Mouse (Mus musculus): ENCODE results near the gene 2310022A10Rik.

Gene 2310022A10Rik

DNA sequence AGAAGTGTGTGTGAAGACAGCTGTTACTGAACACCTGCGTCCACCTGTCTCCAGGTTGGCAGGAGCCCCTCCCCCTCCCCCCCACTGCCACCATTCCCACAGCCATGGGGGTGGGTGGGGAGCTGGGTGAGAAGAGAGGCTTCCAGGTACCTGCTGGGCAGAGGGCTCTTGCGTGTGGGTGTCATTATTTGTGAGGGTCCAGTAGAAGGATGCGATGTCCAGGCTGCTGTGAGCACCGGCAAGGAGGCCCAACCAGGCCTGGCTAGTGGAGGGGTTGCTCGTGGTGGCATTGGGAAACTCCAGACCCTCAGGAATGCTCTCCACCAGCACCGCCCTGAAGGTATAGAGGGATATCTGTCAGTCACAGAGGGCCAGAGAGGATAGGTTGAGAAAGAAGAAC lies 12.1 kb upstream of the 2310022A10Rik start:
- DNase-seq (ENCODE audit: low spot score in 2 of 2), result no peak

DNA sequence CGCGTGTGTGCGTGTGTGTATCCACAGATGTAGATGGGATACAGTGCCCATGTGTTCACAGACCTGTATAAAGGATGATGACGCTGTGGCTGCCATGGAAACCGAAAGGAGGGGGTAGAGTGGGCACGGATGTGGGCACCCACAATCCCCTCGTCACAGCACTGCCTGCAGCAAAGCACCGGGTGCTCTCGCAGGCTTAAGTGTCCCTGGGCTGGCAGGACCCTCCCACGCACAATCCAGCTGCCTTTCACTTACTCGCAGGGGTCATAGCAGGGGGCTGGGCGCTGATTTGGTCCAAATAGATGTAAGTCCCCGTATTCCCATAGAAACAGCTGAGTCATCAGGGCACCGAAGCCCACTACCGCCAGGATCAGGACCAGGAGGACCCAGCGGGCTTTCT lies 11.6 kb upstream of the 2310022A10Rik start:
- peak; percentile 92 to 97 for DNase-seq (ENCODE audit: low spot score in 2 of 2)

DNA sequence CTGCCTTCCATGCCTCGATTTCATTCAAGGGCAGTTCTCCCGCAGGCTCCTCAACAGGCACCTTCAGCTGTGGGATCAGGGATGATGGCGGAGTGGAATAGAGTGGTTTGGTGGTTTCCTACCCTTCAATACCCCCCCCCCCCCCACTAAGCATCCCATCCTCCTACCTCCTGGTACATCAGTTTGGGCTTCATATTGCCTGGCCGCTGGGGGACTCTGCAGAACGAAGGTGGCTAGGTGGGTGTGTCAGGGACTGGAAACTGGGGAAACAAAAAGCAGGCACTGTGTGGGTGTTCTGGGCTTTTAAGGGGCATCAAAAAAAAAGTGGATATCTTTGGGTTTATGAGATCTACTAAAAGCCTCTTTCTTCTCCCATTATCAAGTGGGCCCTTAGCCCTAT lies 11.1 kb upstream of the 2310022A10Rik start:
- no peak for DNase-seq (ENCODE audit: low spot score in 2 of 2)

DNA sequence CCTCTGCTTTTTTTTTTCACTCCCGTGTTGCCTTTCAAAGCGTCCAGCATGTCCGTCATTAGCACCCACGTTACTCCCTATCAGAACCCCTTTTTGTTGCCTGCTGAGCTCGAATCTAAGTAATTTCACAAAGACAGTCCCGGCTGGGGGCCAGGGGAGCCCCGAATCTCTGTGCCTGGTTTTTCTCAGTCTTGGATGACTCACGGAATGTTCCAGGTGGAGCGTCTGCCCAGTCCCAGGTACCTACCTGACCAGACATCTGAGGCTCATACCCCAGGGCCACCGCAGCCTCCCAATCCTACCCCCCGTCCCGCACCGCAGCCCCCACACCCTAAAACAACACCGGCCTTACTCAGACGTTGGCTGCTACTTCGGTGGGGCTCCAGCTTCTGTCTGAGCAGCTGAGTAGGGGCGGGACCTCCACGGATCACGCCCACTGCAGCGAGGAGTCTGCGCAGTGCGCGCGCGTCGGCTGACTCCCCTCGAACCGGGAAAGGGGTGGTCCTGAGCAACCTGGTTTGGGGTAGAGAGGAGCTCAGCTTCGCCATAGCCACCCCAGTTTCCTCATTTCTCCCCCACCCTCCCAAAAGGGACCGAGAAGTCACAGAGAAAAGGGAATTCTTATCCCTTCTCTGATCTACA lies 10.5 kb upstream of the 2310022A10Rik start:
- DNase-seq (ENCODE audit: low spot score in 2 of 2), result peak; percentile 90 to 91

DNA sequence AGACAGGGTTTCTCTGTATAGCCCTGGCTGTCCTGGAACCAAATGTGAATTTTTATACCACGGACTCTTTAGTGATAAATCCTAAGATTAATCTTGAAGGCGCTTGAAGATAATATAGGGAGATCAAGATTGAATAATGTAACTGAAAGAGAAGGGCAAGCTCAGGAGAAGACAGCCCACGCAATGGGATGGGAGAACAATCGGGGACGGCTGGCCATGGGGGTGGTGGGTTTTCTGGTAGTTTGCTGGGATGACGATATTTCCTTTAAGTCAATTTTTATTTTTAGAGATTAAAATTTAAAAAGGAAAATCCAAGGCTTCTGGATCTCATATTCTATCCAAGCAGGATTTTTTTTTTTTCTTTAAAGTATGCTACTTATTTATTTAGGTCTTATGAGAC lies 10.0 kb upstream of the 2310022A10Rik start:
- DNase-seq (ENCODE audit: low spot score in 2 of 2), result no peak

DNA sequence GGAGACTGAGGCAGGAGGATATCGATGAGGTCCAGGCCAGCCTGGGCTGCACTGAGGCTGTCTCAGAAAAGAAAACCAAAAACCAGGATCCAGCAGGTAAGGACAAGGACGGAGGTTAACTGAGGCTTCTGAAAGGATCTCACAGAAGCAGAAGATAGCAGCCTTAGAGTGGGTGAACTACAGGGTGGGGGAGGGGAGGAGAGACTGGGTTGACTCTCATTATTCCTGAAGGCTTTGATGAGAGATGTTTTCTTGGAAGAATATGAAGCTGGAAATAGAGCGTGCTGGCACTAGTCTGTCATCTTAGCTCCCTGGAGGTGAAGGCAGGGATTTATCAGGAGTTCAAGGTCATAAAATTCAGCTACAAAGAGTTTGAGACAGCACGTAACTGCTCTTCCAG lies 9.2 kb upstream of the 2310022A10Rik start:
- DNase-seq (ENCODE audit: low spot score in 2 of 2), result no peak

DNA sequence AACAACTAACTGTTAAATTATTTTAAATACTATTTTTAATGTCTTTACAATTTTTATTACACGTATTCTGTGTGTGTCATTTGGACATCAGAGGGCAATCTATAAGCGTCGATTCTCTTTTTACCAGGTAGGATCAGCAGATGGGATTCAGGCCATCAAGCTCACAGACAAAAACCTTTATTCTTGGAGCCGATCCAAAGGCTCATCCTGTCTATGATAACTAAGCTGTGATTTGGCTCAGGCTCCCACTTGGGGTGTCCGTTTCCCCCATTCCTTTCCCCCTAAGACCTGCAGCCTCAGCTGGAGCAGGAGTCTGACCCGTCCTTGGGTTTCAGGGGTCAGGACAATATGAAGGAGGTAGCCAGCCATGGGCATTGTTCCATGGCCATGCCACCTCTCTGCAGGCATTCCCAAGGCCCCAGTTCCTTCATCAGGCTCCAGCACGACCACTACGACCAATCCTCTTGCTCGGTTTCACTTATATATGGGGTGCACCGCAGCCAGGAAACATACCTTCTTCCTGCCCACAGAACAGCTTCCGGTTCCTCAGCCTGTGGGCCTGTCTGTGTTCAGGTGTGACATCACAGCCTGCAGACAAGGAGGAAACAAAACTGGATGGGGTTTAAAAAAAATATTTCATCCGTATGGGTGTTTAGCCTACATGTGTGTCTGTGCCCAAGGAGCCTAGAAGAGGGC lies 8.2 kb upstream of the 2310022A10Rik start:
- DNase-seq (ENCODE audit: low spot score in 2 of 2), result no peak

DNA sequence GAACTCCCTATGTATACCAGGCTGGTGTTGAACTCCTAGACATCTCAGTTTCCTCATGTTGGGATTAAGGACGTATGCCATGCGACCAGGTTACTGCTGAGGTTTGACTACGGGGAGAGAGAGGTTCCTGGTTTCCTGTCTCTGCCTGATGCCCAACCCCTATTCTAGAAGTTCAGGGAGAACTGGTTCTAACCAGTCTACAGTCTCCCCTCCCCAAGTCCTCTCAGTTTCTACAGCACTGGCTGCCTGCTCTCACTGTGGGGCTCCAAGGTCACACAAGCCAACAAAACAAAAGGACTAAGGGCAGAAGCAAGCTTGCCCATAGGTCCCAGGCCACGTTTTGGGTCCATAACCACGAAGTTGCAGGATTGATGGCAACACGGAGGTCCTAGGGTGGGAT lies 3.4 kb upstream of the 2310022A10Rik start:
- no peak for DNase-seq (ENCODE audit: low spot score in 2 of 2)

DNA sequence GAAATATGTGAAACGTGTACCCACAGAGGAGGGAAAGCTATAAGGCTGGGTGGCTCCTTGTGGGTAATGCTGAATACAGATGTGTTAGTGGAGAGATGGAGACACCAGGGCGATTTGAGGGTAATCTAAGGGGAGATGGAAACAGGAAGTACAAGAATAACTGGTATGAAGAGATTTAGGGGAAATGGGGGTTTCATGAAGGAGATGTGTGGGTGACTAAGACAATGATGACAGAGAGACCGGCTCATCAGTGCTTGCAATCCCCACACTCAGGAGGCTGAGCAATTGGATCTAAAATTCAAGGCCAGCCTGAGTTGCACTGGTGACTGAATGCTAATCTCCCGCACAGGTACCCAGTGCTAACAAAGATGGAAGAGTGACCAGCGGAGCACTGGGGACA lies 963 bp upstream of the 2310022A10Rik start:
- DNase-seq (ENCODE audit: low spot score in 2 of 2), result no peak

DNA sequence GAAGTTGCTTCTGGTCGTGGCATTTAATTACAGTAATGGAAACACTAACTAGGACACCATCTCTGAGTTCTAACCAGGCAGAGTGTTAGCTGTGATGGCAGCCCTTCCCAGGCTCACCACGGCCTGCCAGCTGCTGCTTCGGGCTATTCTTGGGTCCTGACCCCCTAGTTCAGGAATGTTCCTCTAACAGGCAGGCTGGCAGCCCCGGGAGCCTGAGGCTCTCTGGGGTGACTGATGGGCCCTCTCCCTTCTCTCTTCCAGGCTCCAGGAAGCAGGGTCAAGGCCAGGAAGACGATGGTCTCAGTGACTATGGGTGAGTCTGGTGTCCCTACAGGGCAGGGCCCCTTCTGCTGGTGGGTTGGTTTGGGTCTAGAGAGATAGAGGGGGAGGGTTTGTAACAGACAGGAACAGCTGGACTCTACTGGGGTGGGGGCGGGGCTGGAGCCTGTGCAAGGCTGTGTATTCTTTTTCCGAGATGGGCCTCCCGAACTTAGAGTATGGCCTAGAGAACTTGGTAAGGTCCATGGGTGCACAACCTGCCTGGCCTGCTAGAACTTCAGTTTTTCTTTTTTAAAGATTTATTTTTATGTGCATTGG lies 7.4 kb downstream of the 2310022A10Rik start:
- DNase-seq (ENCODE audit: low spot score in 2 of 2), result no peak

DNA sequence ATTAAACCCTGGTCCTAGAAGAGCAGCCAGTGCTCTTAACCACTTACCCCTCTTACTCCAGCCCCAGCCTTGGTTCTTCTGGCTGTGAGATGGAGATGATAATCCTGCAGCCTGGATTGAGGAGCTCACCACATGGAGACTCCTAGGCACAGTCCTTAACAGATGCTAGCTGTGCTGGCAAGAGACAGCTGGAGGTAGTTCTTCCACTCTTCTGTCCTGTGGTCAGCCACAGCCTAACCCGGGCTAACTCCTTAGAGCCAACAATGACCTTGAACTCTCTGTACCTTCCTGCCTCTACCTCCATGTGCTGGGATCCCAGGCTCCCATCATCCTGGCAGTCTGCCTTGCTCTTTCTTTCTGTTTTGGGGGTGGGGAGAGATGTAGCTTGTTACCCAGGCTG lies 7.9 kb downstream of the 2310022A10Rik start:
- no peak for DNase-seq (ENCODE audit: low spot score in 2 of 2)

DNA sequence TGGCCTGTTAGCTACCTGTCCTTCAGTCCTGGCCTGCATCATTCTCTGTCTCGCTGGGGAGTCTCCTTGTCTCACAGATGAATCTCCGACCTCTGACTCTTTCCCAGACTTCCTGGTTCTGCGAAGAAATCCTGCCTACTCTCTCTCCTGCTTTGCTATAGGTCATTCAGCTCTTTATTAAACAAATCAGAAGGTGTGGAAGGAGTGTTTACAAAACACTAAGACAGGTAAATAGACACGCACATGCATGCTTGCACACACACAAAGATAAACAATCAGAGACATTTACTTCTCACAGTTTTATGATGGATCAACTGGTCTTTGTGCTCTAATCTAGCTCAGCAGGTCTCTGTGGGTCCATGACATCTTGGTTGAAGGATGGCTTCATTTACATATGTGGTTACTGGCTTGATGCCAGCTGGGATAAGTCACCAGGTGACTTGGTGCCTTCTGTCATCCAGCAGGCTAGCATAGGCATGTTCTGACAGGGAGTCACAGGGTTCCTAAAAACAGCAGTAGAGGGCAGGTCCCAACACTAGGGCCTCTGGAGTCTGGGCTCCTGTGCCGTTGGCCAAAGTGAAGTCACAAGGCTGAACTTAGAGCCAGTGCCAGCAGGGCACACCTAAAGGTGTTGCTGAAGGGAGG lies 16.7 kb downstream of the 2310022A10Rik start:
- no peak for DNase-seq (ENCODE audit: low spot score in 2 of 2)

DNA sequence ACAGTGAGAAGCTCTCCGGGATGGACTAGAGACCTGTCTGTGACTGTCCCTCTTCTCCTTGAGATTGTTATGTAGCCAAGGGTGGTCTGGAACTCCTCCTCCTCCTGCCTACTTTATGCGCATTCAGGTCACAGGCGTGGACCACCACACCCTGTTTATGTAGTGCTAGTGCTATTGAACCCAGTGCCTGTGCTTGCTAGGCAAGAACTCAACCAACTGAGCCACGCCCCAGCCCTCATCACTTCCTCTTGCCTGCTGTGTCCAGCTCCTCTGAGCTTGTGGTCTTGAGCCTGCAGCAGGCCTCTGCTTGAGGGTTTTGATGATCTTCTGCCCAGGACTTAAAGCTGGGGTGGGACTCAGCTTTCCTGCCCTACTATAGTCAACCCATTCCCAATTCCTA lies 19.1 kb downstream of the 2310022A10Rik start:
- no peak for DNase-seq (ENCODE audit: low spot score in 2 of 2)

DNA sequence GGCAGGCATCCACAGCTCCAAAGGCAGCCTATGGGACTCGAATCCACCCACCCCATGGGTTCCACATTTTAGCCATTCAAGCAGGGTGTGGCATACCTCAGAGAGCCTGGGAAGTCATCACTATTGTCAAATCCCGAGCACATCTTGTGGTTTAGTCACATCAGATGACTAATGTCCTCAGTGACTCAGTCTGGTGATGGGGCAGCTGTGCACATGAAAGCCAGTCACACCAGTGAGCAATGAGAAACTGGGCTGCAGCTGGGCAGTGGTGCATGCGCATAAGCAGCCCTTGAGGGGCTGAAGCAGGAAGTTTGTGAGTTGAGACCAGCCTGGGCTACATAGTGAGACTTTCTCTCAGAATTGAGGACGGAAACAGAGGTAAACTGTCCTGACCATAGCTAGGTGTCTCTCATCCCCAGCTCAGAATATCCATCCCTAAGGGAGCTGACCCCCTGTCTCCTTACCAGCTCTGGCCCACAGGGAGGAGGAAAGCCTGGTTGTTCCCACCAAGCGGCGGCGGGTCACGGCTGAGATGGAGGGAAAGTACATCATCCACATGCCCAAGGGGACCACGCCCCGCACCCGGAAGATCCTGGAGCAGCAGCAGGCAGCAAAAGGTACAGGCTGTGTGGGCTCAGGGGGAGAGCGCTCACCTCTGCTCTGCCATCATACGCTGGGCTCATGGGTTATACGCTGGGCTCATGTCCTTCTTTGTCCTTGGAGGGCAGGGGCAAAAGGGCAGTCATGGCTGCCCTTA lies 21.3 kb downstream of the 2310022A10Rik start:
- DNase-seq (ENCODE audit: low spot score in 2 of 2), result peak; percentile 20 to 22

DNA sequence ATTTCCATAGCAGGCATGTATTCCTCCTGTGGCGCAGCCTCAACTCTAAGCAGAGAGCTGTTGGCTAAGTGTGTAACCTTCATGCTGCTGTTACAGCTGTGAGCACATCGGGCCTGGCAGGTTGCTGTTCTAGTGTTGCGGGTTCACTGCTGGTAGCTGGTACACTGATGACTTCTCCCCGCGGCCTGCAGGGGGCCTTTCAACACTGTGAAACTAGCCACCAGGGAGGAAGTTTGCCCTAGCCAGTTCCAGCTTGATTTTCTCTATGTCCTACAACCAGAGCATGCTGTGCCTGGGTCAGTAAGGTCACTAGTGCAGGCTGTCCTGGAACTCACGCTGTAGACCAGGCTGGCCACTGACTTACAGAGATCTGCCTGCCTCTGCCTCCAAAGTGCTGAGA lies 23.9 kb downstream of the 2310022A10Rik start:
- DNase-seq (ENCODE audit: low spot score in 2 of 2), result no peak

DNA sequence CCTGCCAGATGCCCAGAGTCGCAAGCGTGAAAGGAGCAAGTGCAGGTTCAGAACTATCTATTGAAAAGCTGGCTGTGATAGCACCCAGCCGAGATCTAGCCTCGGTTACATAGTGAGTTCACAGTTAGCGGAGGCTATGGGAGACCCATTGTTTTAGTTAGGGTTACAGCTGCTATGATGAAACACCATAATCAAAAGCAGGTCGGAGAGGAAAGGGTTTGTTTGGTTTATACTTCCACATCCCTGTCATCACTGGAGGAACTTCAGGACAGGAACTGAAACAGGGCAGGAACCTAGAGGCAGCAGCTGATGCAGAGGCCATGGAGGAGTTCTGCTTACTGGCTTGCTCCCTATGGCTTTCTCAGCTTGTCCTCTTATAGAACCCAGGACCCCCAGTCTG lies 24.6 kb downstream of the 2310022A10Rik start:
- DNase-seq (ENCODE audit: low spot score in 2 of 2), result no peak

DNA sequence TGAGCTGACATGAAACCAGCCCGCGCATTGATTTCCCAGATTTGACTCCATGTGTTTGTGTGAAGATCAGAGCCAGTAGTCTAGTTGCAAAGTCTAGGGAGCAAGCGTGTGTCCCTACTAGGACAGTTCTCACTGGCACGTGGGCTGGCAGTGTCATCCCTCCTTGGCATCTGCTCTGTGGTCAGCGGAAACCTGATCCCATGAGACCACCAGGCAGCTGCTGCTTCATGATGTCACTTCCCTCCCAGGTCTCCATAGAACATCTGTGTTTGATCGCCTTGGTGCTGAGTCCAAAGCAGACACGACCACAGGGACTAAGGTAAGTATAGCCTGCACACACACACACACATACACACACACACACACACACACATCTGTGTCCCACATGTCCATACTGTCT lies 25.4 kb downstream of the 2310022A10Rik start:
- DNase-seq (ENCODE audit: low spot score in 2 of 2), result no peak

DNA sequence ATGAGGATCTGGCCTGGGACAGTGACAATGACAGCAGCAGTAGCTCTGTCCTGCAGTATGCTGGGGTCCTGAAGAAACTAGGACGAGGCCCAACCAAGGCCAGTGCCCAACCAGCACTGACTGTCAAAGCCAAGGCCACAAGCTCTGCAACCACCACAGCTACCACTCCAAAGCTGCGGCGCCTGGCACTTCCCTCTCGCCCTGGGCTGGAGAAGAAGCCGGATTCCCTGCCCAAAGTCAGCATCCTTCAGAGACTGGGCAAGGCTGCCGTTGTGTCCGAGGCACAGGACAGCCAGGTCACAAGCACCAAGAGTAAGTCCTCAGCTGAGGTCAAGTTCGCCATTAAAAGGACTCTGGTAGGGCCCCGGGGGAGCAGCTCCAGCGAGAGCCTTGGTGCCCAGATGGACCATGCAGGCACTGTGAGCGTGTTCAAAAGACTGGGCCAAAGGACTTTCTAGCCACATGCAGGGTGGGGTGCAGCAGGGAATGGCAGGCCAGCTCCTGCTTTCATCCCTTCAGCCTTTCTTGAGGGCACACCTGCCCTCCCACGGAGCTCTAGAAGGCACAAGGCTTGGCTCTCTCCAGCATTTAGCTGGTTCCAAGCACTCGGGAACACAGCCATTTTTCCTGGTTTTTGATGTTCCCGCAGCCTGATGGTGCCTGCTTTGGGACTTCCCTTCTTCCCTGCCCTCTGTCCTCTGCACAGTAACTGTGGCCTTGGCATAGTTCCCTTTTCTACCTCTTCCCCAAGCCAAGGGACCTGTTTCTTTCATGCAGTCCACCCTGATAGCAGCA lies 27.5 kb downstream of the 2310022A10Rik start:
- no peak for DNase-seq (ENCODE audit: low spot score in 2 of 2)

DNA sequence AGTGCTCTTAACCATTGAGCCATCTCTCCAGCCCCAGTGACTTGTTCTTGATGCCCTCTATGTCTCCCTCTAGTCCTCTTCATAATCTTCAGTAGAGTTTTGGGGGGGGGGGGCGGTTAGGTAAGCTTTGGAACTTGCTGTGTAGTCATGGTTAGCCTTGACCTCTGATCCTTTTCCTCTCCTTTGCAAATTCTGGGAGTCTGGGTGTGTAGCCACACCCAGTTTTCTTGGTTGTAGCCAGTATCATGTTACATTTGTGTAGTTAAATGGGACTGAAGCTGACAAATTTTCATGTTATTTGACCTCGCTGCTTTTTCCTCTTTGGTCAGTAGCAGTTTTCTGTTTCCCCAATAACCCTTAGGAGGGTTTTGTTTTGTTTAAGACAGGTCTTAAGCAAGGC lies 33.8 kb downstream of the 2310022A10Rik start:
- no peak for DNase-seq (ENCODE audit: low spot score in 2 of 2)

DNA sequence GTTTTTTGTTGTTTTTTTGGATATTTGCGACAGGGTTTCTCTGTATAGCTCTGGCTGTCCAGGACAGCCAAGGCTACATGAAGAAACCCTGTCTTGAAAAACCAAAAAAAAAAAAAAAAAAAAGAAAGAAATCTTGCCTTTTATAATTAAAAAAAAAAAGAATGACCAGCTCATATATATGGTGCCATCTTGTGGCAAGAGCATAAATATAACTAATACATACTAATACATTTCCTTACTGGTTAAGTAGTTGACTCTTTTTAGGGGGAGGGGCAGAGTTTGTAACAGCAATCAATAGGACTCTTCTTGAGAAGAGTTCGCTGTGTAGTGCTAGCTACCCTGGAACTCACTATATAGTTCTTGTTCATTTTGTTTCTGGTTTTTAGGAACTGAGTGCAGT lies 34.7 kb downstream of the 2310022A10Rik start:
- no peak for DNase-seq (ENCODE audit: low spot score in 2 of 2)

DNA sequence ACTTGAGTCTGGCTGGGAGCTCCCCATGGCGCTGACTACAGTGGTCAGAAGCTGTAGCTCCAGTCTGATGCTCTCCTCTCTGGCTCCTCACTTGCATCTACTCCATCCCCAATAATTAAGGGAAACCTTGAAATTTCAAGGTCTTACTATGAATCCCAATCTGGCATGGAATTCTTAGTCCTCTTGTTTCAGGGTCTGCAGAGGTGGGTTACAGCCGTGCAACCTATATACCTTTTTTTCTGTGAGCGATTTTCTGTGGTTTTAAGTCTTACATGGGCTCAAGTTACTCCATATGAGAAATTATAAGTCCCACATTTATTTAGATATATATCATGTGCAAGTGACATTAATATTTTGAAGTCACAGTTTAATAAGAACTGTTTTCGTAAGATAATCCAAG lies 37.1 kb downstream of the 2310022A10Rik start:
- no peak for DNase-seq (ENCODE audit: low spot score in 2 of 2)
